Mouse (Mus musculus): Measurements from ENCODE around the gene Tsnaxip1.

Gene Tsnaxip1

DNA sequence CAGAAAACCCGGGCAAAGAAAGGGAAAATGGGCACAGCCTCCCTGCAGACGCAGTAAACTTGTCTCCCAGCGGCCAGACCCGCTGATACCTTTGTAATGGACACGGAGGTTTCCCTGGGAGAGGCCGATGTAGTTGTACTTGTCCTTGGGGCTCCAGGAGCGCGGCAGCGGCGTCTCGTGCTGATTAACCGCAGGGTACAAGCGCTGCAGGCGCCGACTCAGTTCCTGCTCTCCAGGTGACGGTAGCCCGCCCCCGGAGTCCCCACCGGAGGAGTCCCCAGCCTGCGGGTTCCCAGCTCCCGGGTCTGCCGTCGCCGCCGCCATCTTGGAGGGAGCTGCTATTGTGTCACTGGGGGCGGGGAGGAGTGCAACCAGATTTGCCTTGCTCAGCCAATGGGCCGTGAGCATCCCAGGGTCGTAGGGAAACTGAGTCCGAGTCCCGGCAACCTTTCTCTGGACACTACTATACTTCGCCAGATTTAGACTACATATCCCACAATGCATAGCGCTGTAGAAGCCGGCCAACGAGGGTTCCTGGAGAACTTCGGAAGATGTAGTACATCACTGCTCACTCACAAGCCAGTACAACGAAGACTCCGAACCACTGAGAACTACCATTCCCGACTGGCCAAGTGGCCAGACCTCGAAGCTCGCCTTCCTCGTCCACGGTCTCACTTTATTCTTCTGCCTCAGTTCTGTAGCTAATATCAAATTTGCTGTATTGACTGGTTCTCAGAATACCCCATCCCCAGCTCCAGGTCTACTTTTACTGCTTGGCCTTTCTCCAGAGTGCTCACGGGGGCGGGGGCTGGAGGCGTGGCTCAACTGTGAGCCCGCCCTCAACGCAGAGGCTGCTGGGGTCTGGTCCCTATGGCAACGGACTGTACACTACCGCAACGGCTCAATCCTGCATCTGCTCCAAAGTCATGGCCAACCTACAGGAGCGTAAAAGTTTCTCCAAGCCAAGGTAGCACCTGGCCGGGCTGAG lies at the start of gene Tsnaxip1, which contains the start of gene Ranbp10:
Gene Tsnaxip1 (plus strand): TSS at position 871 of the 988 bp plus-strand sequence.
Gene Ranbp10 (minus strand): TSS at position 490 of the 988 bp plus-strand sequence.
- DNase-seq = peak; percentile 100

DNA sequence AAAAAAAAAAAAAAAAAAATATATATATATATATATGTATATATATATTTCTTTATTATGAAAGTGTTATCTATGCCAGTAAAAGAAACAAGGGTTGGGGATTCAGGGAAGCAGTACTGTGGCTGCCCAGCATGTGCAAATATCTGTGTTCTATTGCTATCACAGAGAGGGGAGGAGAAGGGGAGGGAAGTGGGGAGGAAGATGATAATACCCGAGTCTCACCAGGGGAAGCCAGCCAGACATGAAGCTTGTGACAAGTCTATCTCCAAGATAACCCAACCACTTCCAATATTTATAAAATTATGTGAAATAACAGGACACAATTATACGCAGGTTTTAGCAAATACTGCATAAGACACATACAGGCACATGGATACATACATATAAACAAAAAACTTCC lies 49.7 kb upstream of the Tsnaxip1 start:
- DNase-seq = no peak

DNA sequence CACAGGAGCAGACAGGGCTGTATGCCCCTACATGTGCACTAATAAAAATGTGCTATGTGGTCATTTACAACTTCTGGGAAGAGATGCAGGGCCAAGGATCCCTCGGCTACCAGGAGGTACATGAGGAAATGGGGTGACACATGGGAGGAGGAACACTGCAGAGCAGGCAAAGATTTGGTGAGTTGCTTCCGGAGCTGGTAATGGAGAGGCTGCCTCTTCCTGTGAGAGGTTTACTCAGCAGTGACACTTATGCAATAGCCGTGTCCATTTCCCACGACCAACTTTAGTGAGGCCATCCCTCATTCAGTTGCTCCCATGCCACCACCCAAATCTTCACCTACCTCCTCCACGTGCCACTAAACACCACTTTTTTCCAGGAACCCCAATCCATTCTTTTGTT lies 47.2 kb upstream of the Tsnaxip1 start:
- DNase-seq = no peak

DNA sequence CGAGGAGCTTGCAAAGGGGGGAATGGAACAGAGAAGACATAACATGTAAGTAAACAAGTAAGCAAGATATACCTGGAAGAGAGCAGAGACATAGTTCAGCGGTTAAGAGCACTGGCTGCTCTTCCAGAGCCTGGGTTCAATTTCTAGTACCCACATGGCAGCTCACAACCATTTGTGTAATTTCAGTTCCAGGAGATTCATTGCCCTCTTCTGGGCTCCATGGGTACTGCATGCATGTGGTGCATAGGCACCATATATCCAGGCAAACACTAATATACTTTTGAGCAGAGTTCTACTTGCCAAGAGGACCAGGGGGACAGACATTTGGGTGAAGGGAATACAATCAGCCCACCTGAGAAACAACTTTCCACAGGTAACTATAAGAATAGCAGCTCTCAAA lies 39.3 kb upstream of the Tsnaxip1 start:
- DNase-seq = peak; percentile 74

DNA sequence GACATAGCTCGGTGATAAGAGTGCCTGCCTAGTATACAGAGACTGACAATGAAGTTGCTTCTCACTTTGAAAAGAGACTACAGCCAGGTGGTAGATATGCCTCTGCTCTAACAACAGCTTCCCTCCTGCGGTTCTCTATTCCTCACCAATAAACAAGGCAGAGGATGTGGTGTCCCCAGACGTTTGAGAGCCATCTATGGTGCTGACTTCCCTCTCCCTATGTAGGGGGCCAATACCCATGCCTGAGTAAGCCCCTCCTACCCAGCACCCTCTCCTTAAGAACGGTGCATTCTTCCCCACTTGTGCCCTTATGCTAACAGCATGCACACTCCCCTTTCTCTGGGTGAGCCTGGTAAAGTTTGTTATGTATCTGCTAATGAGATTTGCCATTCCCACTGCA lies 38.6 kb upstream of the Tsnaxip1 start:
- no peak for DNase-seq

DNA sequence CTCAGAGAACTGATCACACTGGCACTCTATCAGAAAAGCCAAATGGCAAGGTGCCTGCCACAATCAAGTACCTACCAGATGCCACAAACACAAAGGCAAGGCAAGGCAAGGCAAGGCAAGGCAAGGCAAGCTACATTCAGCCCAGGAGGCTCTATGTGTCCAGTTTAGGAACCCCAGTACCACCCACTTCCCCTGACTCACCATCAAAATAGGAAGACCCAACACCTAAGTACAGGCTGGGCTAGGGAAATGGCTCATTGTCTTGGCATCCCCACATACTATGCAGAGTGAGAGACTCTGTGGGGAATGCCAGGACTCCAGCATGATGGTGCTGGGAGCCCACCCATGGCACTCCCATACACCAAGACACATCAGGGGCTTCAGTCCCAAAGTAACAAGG lies 37.9 kb upstream of the Tsnaxip1 start:
- DNase-seq = no peak

DNA sequence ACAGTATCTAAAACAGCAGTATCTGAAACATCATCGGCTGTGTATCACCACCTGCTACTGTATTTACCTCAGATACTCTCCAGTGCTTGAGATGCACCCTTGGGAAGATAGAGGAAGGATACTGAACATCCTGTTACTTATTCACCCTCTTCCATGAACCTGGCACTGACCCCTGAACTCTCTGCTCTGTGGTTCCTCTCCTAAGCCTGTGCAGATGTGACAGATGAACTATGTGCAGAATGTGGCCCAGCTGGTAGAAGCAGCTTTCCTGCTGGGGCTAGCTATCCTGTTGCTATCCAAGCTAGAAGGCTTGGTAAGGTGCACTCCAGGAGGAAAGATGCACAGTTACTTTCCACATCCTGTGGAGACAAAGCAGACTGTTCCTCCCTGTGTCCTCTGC lies 34.2 kb upstream of the Tsnaxip1 start:
- peak; percentile 47 for DNase-seq

DNA sequence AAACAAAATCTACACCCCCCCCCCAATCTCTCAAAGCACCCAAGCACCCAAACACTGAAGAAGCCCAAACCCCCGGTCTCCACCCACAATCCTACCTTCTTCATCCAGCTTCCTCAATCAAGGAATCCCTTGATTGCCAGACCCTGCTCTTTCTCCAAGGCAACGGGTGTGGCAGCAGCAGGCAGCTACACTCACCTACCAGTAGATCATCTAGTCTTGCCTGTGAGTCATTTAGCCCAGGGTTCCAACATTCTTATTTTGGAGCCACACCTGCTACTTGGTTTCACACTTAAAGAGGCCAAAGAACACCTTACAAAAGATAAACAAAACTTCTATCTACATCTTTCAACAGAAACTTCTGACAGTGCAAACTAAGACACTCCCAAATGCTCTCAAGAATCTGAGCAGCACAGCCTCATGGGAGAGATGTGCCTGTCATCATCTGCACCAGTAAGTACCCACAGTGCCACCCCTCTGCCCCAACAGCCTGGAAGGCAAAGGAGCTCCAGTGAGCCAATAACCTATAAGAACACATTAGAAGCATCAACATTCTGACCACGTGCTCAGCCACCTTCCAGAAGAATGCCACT lies 33.4 kb upstream of the Tsnaxip1 start:
- DNase-seq = no peak

DNA sequence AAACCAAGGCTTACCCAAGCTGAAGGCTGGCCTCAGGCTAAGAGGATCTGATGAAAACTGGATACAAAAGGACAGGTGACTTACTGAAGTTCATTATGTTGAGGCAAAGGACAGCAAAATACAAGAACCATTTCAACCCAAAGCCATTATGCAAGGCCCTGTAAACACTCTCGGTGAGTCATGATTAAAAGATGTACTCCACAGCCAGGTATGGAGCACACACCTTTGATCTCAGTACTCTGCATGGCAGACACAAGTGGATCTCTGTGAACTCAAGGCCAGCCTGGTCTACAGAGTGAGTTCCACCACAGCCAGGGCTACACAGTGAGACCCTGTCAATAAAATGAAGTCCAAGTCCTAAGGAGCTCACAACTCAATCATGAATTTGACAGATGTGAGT lies 31.7 kb upstream of the Tsnaxip1 start:
- DNase-seq = no peak

DNA sequence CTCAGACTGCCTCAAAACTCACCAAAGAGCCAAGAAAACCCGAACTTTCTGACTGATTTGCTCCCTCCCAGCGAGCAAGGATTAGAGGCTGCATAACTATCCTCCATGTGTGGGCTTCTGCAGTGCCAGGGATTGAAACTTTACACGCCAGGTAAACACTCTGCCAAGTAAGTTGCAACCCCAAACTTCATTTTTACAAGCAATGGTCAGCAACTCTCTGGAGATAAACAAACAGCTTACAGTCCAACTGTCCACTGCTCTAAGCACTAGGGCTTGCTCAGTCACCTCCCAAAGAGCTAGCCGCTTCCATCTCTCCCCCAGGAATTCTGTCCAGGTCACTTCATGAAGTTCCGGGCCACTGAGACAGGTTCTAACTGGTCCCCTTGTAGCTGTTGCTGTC lies 29.1 kb upstream of the Tsnaxip1 start:
- no peak for DNase-seq

DNA sequence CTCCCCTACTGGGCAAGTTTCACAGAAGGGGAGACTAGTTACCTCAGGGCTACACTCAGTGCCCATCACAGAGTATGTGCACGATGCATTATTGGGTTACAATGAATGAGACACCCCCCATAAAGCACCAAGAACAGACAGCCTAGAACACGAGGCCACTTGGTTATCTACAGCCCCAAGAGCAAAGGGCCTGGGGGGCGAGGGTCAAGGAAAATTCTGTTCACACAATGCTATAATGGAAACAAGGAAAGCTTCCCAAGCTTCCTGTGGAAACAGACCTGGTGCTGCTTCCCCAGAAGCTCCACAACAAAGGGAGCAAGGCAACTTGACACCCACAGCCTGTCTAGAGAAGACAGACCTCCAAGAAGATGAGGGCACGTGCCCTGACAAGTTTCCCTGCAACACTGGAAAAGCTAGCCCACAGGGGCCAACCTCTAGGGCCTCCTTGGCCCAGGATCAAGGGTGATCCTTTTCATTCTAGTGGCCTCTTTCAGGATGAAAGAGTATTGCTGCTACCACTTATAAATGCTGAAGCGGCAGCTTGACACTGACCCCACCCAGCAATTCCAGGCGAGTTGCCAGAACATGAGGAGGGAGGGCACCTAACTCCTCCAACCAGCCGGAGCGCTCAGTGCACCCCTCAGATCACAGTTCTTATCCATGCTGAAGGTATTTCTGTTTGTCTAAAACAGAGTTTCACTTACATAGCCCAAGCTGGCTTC lies 28.3 kb upstream of the Tsnaxip1 start:
- peak; percentile 88 for DNase-seq

DNA sequence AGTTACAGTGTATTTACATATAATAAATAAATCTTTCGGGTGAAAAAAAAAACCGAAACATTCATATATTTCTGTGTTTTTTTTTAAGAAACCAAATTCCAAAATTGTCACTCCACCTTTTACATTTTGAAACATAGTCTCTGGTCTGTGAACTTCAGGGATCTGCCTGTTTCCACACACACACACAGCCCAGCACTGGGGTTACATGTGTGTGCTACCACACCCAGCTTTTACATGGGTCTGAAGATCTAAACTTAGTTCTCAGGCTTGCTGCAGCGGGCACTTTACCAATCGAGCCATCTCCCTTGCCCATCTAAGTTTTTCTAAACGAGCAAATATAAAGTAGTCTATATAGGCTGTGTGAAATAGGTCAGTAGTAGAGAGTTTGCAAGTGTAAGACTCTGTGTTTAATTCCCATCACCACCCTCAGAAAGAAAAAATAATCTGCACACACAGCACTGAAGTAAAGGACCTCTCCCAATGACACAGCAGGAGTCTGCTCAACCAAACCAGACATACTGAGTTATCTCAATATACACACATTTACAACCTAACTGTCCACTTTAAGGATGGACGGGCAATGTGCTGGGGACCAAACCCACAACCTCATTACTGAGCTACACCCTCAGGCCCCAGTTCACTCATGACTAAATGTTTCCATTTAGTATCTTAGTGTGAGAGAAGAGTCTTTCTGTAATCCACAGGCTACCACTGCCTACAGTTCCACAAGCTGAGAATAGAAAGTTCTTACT lies 26.2 kb upstream of the Tsnaxip1 start:
- DNase-seq = no peak

DNA sequence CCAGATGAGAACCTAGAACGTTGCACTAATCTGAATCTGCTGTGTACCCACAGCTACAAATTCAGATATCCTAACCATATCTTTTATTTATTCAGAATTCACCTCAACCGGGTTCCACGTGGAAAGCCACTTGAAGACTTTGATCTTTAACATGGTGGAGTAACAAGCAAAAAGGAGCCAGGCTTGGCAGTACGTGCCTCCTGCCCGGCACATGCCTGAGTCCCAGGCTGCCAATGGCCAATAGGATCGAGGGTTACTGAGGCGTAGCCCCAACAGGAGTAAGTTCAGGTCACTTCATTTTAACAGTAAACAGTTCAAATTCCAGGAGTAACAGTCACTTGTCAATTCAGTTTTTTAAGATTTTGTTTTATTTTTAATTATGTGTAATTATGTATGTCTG lies 22.7 kb upstream of the Tsnaxip1 start:
- peak; percentile 83 for DNase-seq

DNA sequence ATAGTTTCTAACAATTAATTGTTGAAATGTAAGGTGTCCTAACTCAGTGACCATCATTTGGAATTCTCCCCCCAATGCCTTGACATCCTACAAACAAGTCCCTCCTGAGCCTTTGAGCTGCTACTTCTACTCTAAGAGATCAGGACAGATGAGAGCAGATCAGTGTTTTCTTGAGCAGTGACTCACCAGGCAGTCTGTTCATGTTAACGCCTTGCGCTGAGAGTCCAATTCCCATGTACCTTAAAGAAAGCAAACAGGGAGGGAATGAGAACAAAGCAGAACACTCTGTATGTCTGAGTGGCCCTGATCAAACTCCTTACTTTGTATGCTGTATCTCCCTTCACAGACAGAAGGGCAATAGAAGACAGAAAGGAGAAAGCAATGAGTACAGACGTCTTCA lies 22.2 kb upstream of the Tsnaxip1 start:
- DNase-seq = no peak

DNA sequence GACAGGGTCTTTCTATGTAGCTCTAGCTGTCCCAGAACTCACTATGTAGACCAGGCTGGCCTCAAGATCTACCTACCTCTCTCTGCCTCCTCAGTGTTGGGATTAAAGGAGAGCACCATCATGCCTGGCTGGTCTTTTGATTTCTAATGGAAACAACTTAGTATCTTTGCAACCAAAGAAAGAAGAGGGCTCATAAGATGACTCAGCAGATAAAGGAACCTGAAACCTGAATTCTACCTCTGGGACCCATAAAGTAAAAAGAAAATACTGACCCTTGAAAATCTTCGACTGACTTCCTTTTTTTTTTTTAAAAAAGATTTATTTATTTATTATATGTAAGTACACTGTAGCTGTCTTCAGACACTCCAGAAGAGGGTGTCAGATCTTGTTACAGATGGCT lies 21.6 kb upstream of the Tsnaxip1 start:
- no peak for DNase-seq

DNA sequence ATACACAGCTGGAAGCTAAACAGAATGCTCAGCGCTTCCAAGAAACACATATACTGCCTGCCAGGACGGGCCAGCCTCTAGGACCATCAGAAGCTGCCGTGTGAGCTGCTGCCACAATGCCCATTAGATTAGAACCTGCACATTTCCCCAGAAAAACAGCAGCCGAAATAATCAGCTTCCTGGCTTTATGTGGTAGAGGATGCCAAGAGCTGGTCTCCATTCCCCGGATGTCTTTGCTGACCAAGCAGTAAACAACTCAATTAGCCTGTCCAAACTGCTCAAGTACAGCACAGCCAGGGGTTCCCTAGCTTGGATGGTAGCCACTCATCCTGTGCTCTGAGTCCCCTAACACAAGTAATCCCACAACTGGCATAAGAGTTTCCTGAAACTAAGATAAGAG lies 19.8 kb upstream of the Tsnaxip1 start:
- peak; percentile 61 for DNase-seq

DNA sequence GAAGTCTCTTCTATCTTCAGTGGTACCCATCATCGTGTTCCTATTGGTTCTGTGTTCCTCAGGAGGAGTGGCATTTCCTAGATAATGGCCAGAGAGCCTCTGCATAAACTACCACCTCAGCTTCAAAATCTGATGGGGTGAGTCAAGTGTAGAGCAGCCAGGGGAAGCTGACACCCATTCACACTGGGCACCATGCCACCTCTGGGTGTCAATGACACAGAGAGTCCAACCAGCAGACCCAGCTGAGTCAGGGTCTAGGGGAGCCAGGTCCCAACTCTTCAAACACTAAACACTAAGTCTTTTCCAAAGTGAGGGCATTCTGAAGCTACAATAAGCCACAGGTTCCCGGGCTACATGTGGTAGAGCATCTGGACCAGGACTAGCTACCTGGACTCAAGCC lies 19.1 kb upstream of the Tsnaxip1 start:
- peak; percentile 52 for DNase-seq

DNA sequence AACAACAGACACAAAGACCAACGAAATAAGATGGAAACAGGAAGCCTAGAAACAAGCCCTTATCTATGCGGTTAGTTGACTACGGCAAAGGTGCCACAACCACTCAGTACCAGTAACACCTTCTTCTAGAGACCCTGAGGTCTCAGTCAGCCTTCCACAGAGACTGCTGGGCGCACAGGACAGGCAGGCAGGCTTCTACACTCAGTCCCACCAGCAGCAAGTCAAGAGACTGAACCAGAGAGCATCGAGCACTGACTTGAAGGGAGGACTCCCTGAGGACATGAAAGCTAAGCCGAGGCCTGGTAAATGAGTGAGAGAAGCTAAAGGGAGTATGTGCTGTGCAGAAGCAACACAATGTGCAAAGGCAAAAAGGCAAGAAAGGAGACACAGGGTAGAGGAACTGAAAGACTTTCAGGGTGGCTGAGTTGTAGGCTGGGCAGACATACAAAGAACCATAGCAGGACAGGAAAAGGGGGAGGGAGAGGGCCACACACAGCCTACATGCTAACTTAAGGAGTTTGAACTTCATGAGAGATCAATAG lies 17.2 kb upstream of the Tsnaxip1 start:
- no peak for DNase-seq

DNA sequence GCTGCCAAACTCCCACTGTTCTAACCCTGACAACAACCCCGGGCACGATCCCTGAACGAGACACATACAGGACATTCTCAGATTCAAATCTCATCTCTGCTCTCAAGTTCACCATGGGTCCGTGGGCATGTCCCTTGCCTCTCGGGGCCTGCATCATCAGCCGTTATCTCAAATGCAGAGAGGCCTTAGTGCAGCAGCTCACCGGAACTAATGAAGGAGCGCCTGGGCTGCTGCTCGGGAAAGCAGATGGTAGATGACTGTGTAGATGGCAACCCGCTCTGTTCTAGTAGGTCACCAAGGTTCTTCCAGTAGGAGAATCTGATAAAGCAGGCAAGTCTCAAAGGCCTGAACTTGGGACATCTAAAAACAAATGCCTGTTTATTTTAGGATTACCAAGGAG lies 16.5 kb upstream of the Tsnaxip1 start:
- no peak for DNase-seq

DNA sequence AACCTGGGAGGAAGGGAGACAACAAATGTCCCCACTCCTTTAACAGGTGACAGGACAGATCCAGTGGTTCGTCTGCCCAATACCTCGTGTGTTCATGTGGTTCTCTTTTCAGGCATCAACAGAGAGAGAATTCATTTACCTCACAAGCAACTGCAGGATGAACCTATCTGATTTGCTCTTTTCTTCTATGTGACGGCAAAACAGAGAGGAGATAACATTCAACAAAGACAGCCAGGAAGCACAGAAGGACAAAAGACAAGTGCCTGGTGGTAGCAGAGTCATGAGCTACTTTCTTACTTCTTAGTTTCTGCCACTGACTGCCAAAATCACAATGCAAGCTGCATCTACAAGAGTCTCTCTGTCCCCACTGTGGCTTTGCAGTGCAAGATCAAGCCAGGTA lies 16.0 kb upstream of the Tsnaxip1 start:
- DNase-seq = no peak

DNA sequence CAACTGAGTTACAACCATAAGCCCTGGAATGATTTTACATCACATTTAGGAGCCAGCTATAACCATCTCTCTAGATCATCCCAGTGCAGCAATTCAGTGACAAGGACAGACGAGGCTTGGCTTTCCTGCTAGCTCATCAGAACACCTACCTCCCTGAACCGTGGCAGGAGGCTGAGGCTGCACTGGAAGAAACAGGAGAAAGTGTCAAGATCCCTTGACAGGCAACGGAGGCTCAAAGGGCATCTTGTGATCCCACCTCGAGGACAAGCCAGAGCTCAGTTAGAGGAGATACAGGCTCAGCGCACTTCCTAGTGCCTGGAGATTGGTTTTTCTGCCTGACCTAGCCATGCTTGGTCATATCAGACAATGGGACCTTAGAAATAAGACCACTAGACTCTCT lies 15.0 kb upstream of the Tsnaxip1 start:
- DNase-seq = peak; percentile 39

DNA sequence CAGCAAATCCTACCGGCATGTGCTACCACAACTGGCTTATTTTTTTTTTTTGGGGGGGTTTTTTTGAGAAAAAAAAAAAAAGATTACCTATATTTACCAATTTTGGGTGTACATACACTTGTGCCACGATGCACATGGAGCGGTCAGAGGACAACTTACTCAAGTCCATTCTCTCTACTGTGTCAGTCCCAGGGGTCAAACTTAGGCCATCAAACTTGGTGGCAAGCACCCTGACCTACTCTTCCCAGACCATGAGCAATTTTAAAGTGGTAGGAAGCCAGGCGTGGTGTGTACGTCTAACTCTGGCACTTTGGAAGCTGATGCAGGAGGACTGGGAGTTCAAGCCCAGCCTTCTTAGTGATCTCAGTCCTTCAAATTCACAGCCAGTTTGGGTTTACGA lies 14.3 kb upstream of the Tsnaxip1 start:
- DNase-seq = no peak

DNA sequence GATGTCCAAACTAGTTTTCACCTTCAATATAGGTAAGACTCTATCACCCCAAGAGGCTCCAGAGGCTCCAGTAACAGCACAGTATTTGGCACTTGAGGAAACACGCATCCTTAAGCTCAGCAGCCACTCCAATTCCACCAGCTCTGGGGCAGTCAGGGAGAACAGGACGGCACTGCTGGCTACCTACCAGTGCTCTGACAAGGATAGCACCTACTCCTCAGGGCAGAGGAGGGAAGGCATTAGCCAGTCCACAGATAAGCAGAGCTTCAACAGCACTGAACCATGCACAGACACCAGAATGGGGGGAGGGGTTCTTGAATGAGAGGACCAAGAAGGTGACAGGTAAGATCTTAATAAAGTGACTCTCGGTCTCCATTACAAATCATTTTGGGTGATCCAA lies 7.9 kb upstream of the Tsnaxip1 start:
- no peak for DNase-seq
